Mouse (Mus musculus) embryonic facial prominence, embryonic 14.5 days (tissue): Measurements from ENCODE around the gene Dusp8. TPM values are rescaled to one million over a fixed set of nuclear protein-coding genes. Genes with fewer than 3 reads are reported as not detected.

Experiments
- ATAC-seq: fragments of 200-750 bp; cut with Nextera tagmentation; 2 replicates; pipeline ENCODE4 v1.8.0; 2017; ENCODE audit warnings: low read depth, moderate number of reproducible peaks, moderate TSS enrichment
- DNase-seq: peaks from one replicate; pipeline ENCODE4 v3.0.0-alpha.2; 2015; ENCODE audit warnings: low spot score
- H3K27ac ChIP-seq: fragments of 300-500 bp; sonication (generic); replicated peaks from 2 replicates; pipeline ENCODE4 v1.5.1; 2014; ENCODE audit warnings: low read depth, mild to moderate bottlenecking, low read length, moderate library complexity
- H3K27me3 ChIP-seq: fragments of 300-500 bp; sonication (generic); replicated peaks from 2 replicates; pipeline ENCODE4 v1.6.1; 2014; ENCODE audit warnings: low read length; ENCODE audit not compliant: control insufficient read depth, insufficient read depth
- H3K36me3 ChIP-seq: fragments of 300-500 bp; sonication (generic); 2 replicates; pipeline ENCODE4 v1.6.1; 2014; ENCODE audit warnings: low read length, mixed read lengths; ENCODE audit not compliant: control insufficient read depth, insufficient read depth
- H3K4me1 ChIP-seq: fragments of 300-500 bp; sonication (generic); 2 replicates; pipeline ENCODE4 v1.6.1; 2014; ENCODE audit warnings: antibody characterized with exemption, low read length; ENCODE audit not compliant: control insufficient read depth, insufficient read depth
- H3K4me2 ChIP-seq: fragments of 300-500 bp; sonication (generic); 2 replicates; pipeline ENCODE4 v1.6.1; 2014; ENCODE audit warnings: low read depth, mild to moderate bottlenecking, low read length, moderate library complexity, mixed read lengths
- H3K4me3 ChIP-seq: fragments of 300-500 bp; sonication (generic); 2 replicates; pipeline ENCODE4 v1.5.1; 2014; ENCODE audit warnings: low read depth, mild to moderate bottlenecking, low read length
- H3K9ac ChIP-seq: fragments of 300-500 bp; sonication (generic); 2 replicates; pipeline ENCODE4 v1.6.1; 2014; ENCODE audit warnings: low read depth, mild to moderate bottlenecking, low read length, moderate library complexity, mixed read lengths
- H3K9me3 ChIP-seq: fragments of 300-500 bp; sonication (generic); 2 replicates; pipeline ENCODE4 v1.6.1; 2016; ENCODE audit warnings: low read length; ENCODE audit not compliant: control insufficient read depth
- WGBS: fragments of 180-500 bp; shearing (Covaris S2); extraction: QIAGEN DNeasy Blood & Tissue Kit; methylation state at CpG from one replicate; pipeline ENCODE4 v1.1.7; 2014; 5-methylcytosine and 5-hydroxymethylcytosine counted together
- polyA plus RNA-seq: library from polyadenylated mRNA; unstranded; fragments of >200 nt; fragmentation: Nextera tagmentation; extraction: Ambion mirVana; gene quantifications from 2 replicates; pipeline ENCODE4 v1.2.1, GENCODE M21; 2014

The Dusp8 gene
- polyA plus RNA-seq, 1 experiment from 2014 or later: 11.1 TPM

GRCm38 (mm10) chr7:142055431-142055830 lies 40.2 kb downstream of the Dusp8 start:
- ATAC-seq (no peak), DNase-seq (no peak)
- WGBS: 88% methylated on average over 3 of the region's 3 CpGs
- 0 out of 2 replicates have a peak, but pooled peaks cover 13% of the 10 kb centered on the region for H3K36me3 ChIP-seq
- H3K9me3 ChIP-seq: no peaks in the 10 kb centered on the region
- H3K9ac ChIP-seq: no peak overlapping the region
- no peak overlapping the region for H3K27ac ChIP-seq
- H3K4me1 ChIP-seq: peaks cover 9% of the 10 kb centered on the region
- no peak overlapping the region for H3K4me3 ChIP-seq
- no peaks in the 10 kb centered on the region for H3K27me3 ChIP-seq
- H3K4me2 ChIP-seq: no peak overlapping the region

- no peaks in the 10 kb centered on the region for H3K4me1 ChIP-seq
- no peak overlapping the region for H3K4me3 ChIP-seq
- 0 out of 2 replicates have a peak, but pooled peaks cover 8% of the 10 kb centered on the region for H3K36me3 ChIP-seq
- H3K9me3 ChIP-seq: no peaks in the 10 kb centered on the region
- no peak overlapping the region for H3K27ac ChIP-seq
- no peak overlapping the region for H3K4me2 ChIP-seq
- H3K9ac ChIP-seq: no peak overlapping the region
- H3K27me3 ChIP-seq: no peaks in the 10 kb centered on the region
- DNase-seq (no peak), ATAC-seq (no peak)
Measured at GRCm38 (mm10) chr7:142050536-142050935, 45.1 kb downstream of the Dusp8 start.

- no peaks in the 10 kb centered on the region for H3K9me3 ChIP-seq
- no peak overlapping the region for H3K4me2 ChIP-seq
- WGBS: 97% methylated on average over 1 of the region's 1 CpGs
- no peak overlapping the region for H3K4me3 ChIP-seq
- no peak overlapping the region for H3K27ac ChIP-seq
- no peak for DNase-seq
- H3K36me3 ChIP-seq: no peaks in the 10 kb centered on the region
- no peaks in the 10 kb centered on the region for H3K4me1 ChIP-seq
- H3K27me3 ChIP-seq: no peaks in the 10 kb centered on the region
- no peak overlapping the region for H3K9ac ChIP-seq
- ATAC-seq: no peak
Measured at GRCm38 (mm10) chr7:142045932-142046331, 49.7 kb downstream of the Dusp8 start.

- Histone ChIP-seq H3K9me3 (no peaks in the 10 kb centered on the region), H3K36me3 (no peaks in the 10 kb centered on the region), H3K4me1 (no peaks in the 10 kb centered on the region), H3K27me3 (no peaks in the 10 kb centered on the region), H3K9ac (no peak overlapping the region), H3K4me3 (no peak overlapping the region), H3K27ac (no peak overlapping the region), H3K4me2 (no peak overlapping the region)
- ATAC-seq (no peak), DNase-seq (no peak)
- WGBS: 63% methylated on average over 2 of the region's 2 CpGs
Measured at GRCm38 (mm10) chr7:142045344-142045743, 50.3 kb downstream of the Dusp8 start.

GRCm38 (mm10) chr7:142040756-142041155 lies 54.9 kb downstream of the Dusp8 start:
- Histone ChIP-seq H3K27ac (no peak overlapping the region), H3K4me2 (no peak overlapping the region), H3K9ac (no peak overlapping the region), H3K4me1 (no peaks in the 10 kb centered on the region), H3K27me3 (no peaks in the 10 kb centered on the region), H3K9me3 (no peaks in the 10 kb centered on the region), H3K4me3 (no peak overlapping the region), H3K36me3 (no peaks in the 10 kb centered on the region)
- WGBS: 91% methylated on average over 3 of the region's 3 CpGs
- ATAC-seq: no peak
- no peak for DNase-seq

DNA sequence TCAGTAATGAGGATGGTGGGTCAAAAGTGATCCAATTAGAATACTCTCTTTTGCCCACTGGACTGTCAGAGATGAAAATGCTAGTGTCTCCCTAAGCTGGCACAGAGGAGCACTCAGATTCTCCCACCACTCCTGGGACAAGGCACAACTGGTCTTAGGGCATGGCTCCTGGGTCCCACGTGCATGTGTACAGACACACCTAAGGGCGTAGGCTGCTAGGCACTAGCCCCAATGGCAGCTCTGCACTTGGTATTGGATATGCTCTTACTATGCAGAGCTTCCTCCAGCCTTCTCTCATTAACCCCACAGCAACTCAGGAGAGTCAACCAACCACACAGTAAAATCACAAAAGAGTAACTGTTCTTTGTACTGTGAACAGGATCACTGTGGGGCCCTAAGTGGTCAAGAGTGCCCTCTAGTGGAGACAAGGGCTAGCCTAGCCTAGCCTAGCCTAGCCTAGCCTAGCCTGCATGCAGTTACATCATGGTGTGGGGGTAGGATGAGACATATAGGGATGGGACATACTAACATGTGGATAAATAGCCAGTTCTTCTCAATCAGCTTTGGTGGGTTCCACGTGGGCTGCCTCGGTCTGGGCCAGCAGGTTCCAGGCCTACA lies 58.0 kb downstream of the Dusp8 start:
- Histone ChIP-seq H3K4me3 (no peak overlapping the region), H3K27ac (no peak overlapping the region), H3K4me2 (no peak overlapping the region), H3K27me3 (no peaks in the 10 kb centered on the region), H3K4me1 (no peaks in the 10 kb centered on the region), H3K9ac (no peak overlapping the region), H3K9me3 (no peaks in the 10 kb centered on the region), H3K36me3 (no peaks in the 10 kb centered on the region)
- peak; percentile 42 for DNase-seq
- 67% methylated on average over 4 of the region's 4 CpGs for WGBS
- ATAC-seq: peak; percentile 75

DNA sequence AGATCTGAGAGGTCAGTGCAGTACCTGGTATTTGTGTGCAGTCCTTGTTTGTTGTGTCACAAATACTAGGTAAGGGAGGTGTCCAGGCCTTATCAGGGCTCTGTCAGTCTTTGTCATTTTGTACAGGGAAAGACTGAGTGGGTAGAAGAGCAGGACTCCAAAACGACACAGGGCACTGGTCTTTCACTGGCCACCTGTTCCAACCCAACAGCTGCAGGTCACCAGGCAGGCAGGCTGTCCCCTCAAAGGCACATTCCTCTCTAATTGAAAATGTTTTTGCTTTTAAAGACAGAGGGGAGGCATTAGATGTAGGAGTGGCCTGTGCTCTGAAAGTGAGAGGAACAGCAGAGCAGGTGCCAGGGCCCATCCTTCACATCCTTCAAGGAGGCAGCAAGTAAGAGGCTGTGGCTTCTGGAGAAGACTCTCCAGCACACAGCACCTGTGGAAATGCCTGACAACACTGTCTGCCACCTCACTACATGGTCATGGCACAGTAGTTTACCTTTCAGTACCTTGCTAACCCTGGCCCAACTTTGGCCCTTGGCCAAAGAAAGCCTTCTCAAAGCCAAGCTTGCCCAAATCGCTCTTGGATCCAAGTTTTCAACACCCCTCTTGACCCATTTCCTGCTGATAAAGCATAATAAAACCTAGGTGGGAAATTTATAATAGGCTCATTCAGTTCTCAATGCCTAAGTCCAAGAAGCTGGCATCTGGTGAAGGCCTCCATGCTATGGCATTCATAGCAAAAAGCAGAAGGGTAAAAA lies 60.4 kb downstream of the Dusp8 start:
- Histone ChIP-seq H3K36me3 (no peaks in the 10 kb centered on the region), H3K9ac (no peak overlapping the region), H3K4me2 (no peak overlapping the region), H3K4me1 (no peaks in the 10 kb centered on the region), H3K27me3 (no peaks in the 10 kb centered on the region), H3K4me3 (no peak overlapping the region), H3K9me3 (no peaks in the 10 kb centered on the region), H3K27ac (no peak overlapping the region)
- peak; percentile 35; the same call in 1 of the 2 replicates for ATAC-seq
- whole genome bisulfite sequencing: 78% methylated on average over 2 of the region's 2 CpGs
- DNase-seq: peak; percentile 36

- no peaks in the 10 kb centered on the region for H3K27me3 ChIP-seq
- no peak overlapping the region for H3K4me3 ChIP-seq
- H3K9ac ChIP-seq: no peak overlapping the region
- ATAC-seq: 0 out of 2 replicates have a peak, but pooled peaks have one; percentile 13
- DNase-seq: peak; percentile 39
- 78% methylated on average over 2 of the region's 2 CpGs for WGBS
- no peaks in the 10 kb centered on the region for H3K36me3 ChIP-seq
- no peaks in the 10 kb centered on the region for H3K4me1 ChIP-seq
- H3K9me3 ChIP-seq: no peaks in the 10 kb centered on the region
- no peak overlapping the region for H3K27ac ChIP-seq
- H3K4me2 ChIP-seq: no peak overlapping the region
Measured at GRCm38 (mm10) chr7:142034198-142034597, 61.4 kb downstream of the Dusp8 start.

GRCm38 (mm10) chr7:142030073-142030472 lies 65.6 kb downstream of the Dusp8 start:
- H3K27ac ChIP-seq: no peak overlapping the region
- no peaks in the 10 kb centered on the region for H3K27me3 ChIP-seq
- no peak overlapping the region for H3K9ac ChIP-seq
- H3K4me3 ChIP-seq: no peak overlapping the region
- no peak for DNase-seq
- no peaks in the 10 kb centered on the region for H3K9me3 ChIP-seq
- H3K4me2 ChIP-seq: no peak overlapping the region
- no peaks in the 10 kb centered on the region for H3K36me3 ChIP-seq
- peaks cover 8% of the 10 kb centered on the region for H3K4me1 ChIP-seq
- no peak for ATAC-seq
